Mouse (Mus musculus) midbrain, embryonic 14.5 days (tissue): ENCODE measurements around the gene Cyp2d34. TPM values are rescaled to one million over a fixed set of nuclear protein-coding genes. Genes with fewer than 3 reads are reported as not detected.

Experiments
- microRNA-seq: library from miRNA; unstranded; fragments of <30 nt; microRNA quantifications from one replicate; pipeline ENCODE4, GENCODE M21; 2016
- polyA plus RNA-seq: library from polyadenylated mRNA; unstranded; fragments of >200 nt; fragmentation: Nextera tagmentation; extraction: Ambion mirVana; gene quantifications from 2 replicates; pipeline ENCODE4 v1.2.1, GENCODE M21; 2014

The Cyp2d34 gene
- polyA plus RNA-seq, 1 experiment from 2014 or later, result not detected

Small RNA genes lying within 50 kb of the gene (microRNA-seq; reads per million reads assigned to microRNA genes)
- gene Gm27463 (not detected), gene Gm27742 (not detected)

Other genes starting within 250 kb of the Cyp2d34 start
- 0.76 and 2.1 TPM in 2 replicates for gene Cyp2d22, start 240.7 kb downstream of the Cyp2d34 start, polyA plus RNA-seq
- not detected in 2 replicates for gene Cyp2d11, start 226.9 kb downstream of the Cyp2d34 start, polyA plus RNA-seq
- not detected in 2 replicates for gene Cyp2d10, start 213.8 kb downstream of the Cyp2d34 start, polyA plus RNA-seq
- gene Cyp2d9, start 187.5 kb downstream of the Cyp2d34 start, polyA plus RNA-seq, result not detected in 2 replicates
- not detected in 2 replicates for gene Cyp2d12, start 65.9 kb downstream of the Cyp2d34 start, polyA plus RNA-seq
- gene Cyp2d40, start 143.2 kb upstream of the Cyp2d34 start, polyA plus RNA-seq, result not detected in 2 replicates
- 0.15 and 0.28 TPM in 2 replicates for gene Cyp2d26, start 173.3 kb upstream of the Cyp2d34 start, polyA plus RNA-seq